Mouse (Mus musculus) hematopoietic stem cell, adult 5-6 weeks (primary cell): ENCODE measurements around the gene Mtr. TPM values are rescaled to one million over a fixed set of nuclear protein-coding genes. Genes with fewer than 3 reads are reported as not detected.

Experiments
- total RNA-seq: library from RNA; stranded (forward); fragments of 172-1452, 232-1000 nt; gene quantifications from 2 replicates; pipeline ENCODE4 v1.2.3, GENCODE M21; 2017

Mtr gene
- total RNA-seq, 1 experiment from 2014 or later = 41.3 TPM

Other genes with a start within 250 kb of the Mtr start
- gene Ryr2, start 151.2 kb downstream of the Mtr start, total RNA-seq = not detected in 2 replicates
- gene Actn2, start 82.6 kb upstream of the Mtr start, total RNA-seq = 0.60 and 2.8 TPM in 2 replicates
- 77.2 and 90.0 TPM in 2 replicates for gene Heatr1, start 136.9 kb upstream of the Mtr start, total RNA-seq
- gene Lgals8, start 206.8 kb upstream of the Mtr start, total RNA-seq = 94.2 and 103 TPM in 2 replicates